Mouse (Mus musculus) large intestine, adult 2 months (tissue): ENCODE data around the gene Wdr17. TPM values are rescaled to one million over a fixed set of nuclear protein-coding genes. Genes with fewer than 3 reads are reported as not detected.
"Not testable (repeated sequence)": the region's sequence is repeated elsewhere in the genome, so short reads cannot be mapped to it uniquely, and the experiment has no call there.

Experiments used
- DNase-seq: peaks from one replicate; pipeline ENCODE4 v3.0.0-alpha.2; 2012; ENCODE audit warnings: low read depth, low spot score
- WGBS: fragments of 180-500 bp; shearing (Covaris S2); methylation state at CpG from one replicate; pipeline ENCODE4 v1.1.7; 2018; 5-methylcytosine and 5-hydroxymethylcytosine counted together
- polyA plus RNA-seq: library from polyadenylated mRNA; depleted of rRNA; stranded (reverse); fragments of >200 nt; gene quantifications from 2 replicates; pipeline ENCODE4 v1.2.3, GENCODE M21; 2012

Gene Wdr17
- polyA plus RNA-seq, 1 experiment, result not detected

GRCm38 (mm10) chr8:54806173-54806572 lies 80.8 kb downstream of the Wdr17 start:
- DNase-seq, result no peak
- WGBS, result 93% methylated on average over 6 of the region's 6 CpGs

GRCm38 (mm10) chr8:54792699-54793061 lies 94.3 kb downstream of the Wdr17 start:
- no peak for DNase-seq
- 92% methylated on average over 2 of the region's 2 CpGs for WGBS

DNA sequence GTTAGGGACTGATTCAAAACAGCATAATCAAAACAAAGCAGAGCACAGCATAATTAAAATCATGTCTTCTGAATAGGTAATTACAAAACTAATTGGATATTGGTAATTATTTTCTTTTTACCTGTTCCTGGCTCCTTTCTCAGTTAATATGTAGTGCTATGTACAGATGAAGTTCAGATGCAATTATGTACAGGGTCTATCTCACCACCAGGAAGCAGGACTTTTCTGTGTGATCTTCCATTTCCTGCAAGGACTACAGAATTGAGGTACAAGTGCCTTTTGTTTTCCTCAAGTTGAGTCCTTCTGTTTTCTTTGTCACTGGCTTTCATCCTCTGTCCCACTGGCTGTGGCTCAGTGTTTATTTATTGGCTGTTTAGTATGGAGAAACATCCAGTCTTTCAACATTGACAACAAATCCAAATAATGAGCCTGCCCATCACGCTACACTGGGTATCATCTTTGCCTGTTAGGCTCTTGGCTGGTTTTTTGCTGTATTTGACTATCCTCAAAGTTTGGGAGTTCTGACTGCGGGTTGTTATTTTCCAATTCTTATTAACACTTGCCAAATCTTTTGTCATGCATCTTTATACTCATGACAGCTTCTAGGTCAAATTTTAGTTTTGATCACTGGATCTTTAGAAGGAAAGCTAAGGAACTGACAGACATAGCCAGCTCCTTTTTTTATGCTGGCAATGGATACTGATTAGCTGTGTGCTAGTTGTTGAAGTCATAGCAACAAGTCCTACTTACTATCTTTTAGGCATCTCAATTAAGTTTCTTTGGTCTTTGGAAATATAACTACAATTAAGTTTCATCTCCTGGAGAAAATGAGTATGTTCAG lies 94.9 kb downstream of the Wdr17 start:
- WGBS, result 69% methylated on average over 2 of the region's 2 CpGs
- DNase-seq, result no peak

DNA sequence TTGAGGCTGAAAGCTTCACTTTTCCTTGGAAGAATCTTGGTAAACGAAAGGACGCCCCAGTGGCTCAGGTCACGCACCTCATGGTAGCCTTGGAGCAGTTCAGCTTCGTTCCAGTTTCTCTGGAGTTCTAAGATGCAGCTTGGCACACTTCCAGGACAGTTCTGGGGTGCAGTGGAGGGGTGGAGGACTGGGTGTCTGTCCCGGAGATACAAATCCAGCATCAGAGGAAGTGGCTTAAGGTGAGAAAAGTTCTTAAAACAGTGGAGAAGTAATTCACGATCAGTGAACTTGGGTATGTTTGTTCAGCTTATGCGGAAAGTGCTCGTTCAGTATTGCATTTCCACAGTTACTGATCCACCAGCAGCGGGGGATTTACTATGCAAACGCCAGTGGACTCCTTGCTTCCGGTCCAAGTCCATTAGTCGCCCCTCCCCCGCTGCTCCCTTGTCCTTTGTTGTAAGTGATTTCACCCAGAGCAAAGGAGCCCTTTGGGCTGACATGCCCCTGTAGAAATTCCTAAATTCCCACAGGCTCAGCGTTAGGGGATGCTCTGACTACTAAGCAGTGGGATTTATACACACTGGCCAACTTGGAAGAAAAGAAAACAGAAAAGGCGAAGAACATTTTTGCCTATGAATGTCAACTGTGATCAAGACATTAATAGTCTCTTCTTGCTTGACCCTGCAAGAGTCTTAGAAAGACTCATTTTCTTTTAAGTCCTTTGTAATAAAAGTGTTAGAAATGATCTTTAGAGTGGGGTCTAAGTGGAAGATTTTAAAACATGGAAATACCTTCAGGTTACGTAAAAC lies 106.6 kb downstream of the Wdr17 start:
- DNase-seq, result no peak
- 12% methylated on average over 16 of the region's 16 CpGs for WGBS

DNA sequence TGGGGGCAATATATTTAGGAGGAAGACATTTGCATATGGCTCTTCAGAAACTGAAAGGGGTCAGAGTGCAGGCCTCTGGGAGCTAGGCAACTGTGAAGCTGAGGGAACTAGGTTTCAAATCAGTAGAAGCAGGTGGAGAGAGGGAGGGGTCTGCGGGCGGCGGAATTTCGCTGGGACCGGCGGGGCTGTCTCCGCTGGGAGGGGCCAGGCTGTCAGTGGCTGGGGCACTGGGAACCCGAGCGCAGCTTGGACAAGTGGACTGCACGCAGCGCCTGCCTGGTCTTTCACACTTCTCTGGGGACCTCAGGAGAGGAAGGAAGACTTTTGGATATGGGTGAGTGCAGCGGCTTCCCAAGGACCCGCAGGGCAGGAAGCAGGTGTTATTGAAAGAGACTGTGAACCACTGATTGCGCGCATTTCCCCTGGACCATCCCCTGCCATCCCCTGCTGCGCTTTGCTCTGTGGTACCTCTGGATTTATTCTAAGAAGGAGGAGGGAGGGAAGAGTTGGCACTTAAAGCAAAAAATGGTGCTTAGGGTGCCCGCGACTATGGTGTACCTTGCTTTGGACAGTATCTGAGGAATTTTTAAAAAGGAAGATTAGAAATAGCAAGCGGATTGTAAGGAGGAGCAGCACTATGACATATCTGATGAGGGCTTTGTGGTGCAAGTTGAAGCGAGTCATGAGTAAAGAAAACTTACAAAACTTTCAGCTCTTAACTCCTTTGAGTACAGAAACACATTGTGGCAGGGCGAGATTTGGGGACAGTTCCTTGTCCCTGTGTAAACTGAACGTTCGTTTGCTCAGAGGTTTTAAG lies 107.5 kb downstream of the Wdr17 start:
- no peak for DNase-seq
- WGBS, result 1% methylated on average over 23 of the region's 23 CpGs

DNA sequence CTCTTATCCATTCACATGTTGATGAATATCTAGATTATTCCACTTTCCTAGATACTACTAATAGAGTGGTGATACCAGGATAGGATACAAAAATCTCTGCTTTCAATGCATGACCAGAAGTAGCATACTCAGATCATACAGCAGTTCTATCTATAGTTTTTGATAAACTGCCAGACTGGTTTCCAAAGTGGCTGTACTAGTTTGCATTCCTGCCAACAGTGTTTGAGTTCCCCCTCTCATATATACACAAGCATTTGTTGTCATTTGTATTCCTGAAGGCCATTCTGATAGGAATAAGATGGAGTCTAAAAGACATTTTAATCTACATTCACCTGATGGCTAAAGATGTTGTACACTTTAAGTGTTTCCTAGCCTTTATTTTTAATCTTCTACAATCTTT lies 110.0 kb downstream of the Wdr17 start:
- no peak for DNase-seq

DNA sequence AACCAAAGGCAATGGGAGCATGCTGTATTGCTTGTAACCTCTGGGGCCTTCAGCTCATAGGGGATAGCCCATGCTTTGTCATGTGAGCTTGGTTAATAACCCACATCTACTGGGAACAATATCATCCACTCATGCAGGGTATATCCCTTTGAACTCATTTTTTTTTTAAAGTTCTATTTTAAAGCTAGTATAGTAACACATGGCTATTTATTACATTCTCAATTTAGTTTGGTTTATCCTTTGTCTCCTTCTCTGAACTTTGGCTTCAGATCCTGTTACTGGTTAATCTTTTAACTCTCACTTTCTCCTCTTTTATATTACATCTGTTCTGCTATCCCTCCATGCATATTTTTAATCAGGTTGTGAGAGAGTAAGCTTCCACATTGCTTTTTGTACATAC lies 110.7 kb downstream of the Wdr17 start:
- no peak for DNase-seq

GRCm38 (mm10) chr8:54757646-54758045 lies 129.3 kb downstream of the Wdr17 start:
- DNase-seq, result no peak
- 90% methylated on average over 1 of the region's 1 CpGs for whole genome bisulfite sequencing

DNA sequence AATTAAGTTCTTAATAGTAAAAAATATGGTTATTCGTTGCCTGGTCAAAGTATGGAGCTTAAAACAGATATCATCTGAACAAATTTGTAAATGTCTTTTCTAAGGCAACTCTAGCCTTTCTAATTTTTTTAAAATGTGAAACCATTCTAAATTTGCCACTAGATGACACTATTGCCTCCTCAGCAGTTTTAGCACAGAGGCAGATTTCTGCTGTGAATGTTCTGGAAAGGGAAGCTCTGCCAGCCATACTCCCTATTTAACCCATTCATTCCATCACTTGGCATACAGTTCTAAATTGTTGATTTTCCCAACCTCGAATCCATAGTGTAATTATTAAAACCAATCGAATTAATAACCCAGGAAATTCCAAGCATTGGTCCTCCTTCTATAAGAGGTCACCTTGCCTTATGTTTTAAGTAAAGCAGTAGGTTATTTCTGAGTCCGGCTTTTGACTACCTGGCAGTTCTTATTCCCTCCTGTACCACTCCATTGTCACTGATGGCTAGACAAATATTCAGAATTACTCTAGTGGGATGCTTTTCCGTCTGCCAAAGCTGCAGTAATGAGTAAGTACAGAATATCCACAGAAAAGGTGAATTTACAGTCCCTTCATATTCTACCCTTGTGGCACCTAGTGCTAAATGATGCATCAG lies 150.2 kb downstream of the Wdr17 start:
- 54% methylated on average over 5 of the region's 5 CpGs for WGBS
- no peak for DNase-seq

- no peak for DNase-seq
- WGBS, result 27% methylated on average over 8 of the region's 8 CpGs
Measured at GRCm38 (mm10) chr8:54724668-54725035, 162.3 kb downstream of the Wdr17 start.

- WGBS, result 5% methylated on average over 23 of the region's 23 CpGs
- DNase-seq, result no peak
Measured at GRCm38 (mm10) chr8:54723976-54724667, 162.9 kb downstream of the Wdr17 start.

DNA sequence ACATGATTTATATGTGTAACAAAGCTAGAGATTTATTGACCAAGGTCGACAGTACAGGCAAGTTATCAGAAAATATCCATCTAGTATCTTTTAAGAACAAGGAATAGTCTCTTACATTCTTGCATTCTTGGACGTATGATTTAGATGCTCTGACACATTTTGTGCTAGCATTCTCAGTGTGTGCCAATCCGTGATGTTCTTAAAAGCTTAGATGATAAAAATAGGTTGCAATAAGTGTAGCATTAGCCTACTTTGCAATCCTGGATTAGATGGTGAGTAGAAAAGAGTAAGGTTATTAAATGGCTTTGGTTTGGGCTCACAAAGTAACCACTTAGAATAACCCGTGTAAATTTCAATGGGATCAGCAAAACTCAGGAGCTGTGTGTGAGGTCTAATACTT lies 168.5 kb downstream of the Wdr17 start:
- DNase-seq, result no peak
- WGBS, result 60% methylated on average over 4 of the region's 4 CpGs

DNA sequence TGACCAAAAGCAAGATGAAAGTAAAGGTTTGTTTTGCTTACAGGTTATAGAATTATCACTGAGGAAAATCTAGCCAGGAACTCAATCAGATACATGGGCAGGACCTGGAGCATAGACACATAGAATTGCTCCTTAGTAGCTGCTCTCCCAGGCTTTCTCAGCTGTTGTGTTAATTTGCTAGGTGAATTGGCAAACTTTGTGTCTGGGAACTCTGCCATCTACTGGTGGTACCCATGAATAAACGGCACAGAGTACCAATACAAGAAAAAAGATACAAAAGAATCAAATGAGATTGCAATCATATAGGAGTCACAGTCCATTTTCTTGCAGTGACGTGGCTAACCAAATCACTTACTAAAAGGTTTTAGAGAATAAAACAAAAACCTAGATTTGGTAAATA lies 181.2 kb downstream of the Wdr17 start:
- no peak for DNase-seq
- WGBS, result 59% methylated on average over 2 of the region's 2 CpGs

GRCm38 (mm10) chr8:54671806-54672205 lies 215.2 kb downstream of the Wdr17 start:
- no peak for DNase-seq

DNA sequence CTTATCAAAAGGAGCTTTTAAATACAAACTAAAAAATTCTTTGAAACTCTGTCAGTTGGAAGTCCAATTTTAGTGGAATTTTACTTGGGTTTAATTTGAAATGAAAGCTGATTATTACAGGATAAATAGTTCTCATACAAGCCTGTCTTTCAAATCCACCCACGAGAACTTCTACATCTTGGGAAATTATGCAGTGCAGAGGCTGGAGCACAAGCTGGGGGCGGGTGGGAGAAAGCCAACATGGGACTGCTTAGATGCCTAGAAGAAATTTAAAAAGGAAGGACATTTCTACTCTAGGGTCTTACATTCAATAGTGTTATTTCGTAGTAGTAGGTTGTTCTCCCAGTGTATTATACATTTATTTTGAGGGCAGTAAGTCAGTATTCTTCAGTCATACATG lies 219.2 kb downstream of the Wdr17 start:
- 65% methylated on average over 3 of the region's 3 CpGs for WGBS

GRCm38 (mm10) chr8:54660675-54661074 lies 226.3 kb downstream of the Wdr17 start:
- 35% methylated on average over 5 of the region's 5 CpGs for WGBS
- DNase-seq, result peak; percentile 2

More for the DNA sequence above, 219.2 kb downstream of the Wdr17 start:
- no peak for DNase-seq

- DNase-seq, result no peak
- WGBS, result 82% methylated on average over 2 of the region's 2 CpGs
Measured at GRCm38 (mm10) chr8:54659703-54660102, 227.3 kb downstream of the Wdr17 start.

- DNase-seq, result no peak
- WGBS, result 83% methylated on average over 4 of the region's 4 CpGs
Measured at GRCm38 (mm10) chr8:54638634-54639033, 248.3 kb downstream of the Wdr17 start.

GRCm38 (mm10) chr8:54616710-54617109 lies 270.3 kb downstream of the Wdr17 start:
- not testable (repeated sequence) for DNase-seq
- whole genome bisulfite sequencing, result 84% methylated on average over 17 of the region's 17 CpGs
